Mouse (Mus musculus) embryonic facial prominence, embryonic 10.5 days (tissue): ENCODE data around the gene Tmem59l. TPM values are rescaled to one million over a fixed set of nuclear protein-coding genes. Genes with fewer than 3 reads are reported as not detected.
A peak's percentile ranks its signal among the peaks of the same experiment; 100 is the strongest.

ENCODE experiments used
- DNase-seq: peaks from one replicate; pipeline ENCODE4 v3.0.0-alpha.2; 2017; ENCODE audit warnings: low spot score
- H3K27ac ChIP-seq: fragments of 300-500 bp; sonication (generic); replicated peaks from 2 replicates; pipeline ENCODE4 v1.5.1; 2016; ENCODE audit warnings: mild to moderate bottlenecking
- H3K27me3 ChIP-seq: fragments of 300-500 bp; sonication (generic); replicated peaks from 2 replicates; pipeline ENCODE4 v1.6.1; 2016; ENCODE audit warnings: low read depth, mild to moderate bottlenecking; ENCODE audit not compliant: poor library complexity, severe bottlenecking
- H3K36me3 ChIP-seq: fragments of 300-500 bp; sonication (generic); replicated peaks from 2 replicates; pipeline ENCODE4 v1.6.1; 2016; ENCODE audit warnings: mild to moderate bottlenecking, moderate library complexity
- H3K4me1 ChIP-seq: fragments of 300-500 bp; sonication (generic); 2 replicates; pipeline ENCODE4 v1.6.1; 2016
- H3K4me3 ChIP-seq: fragments of 300-500 bp; sonication (generic); 2 replicates; pipeline ENCODE4 v1.5.1; 2016; ENCODE audit warnings: mild to moderate bottlenecking, moderate library complexity
- H3K9me3 ChIP-seq: fragments of 300-500 bp; sonication (generic); 2 replicates; pipeline ENCODE4 v1.6.1; 2016; ENCODE audit warnings: mild to moderate bottlenecking
- WGBS: fragments of 180-500 bp; shearing (Covaris S2); methylation state at CpG from one replicate; pipeline ENCODE4 v1.1.7; 2016; 5-methylcytosine and 5-hydroxymethylcytosine counted together
- polyA plus RNA-seq: library from polyadenylated mRNA; unstranded; fragments of >200 nt; fragmentation: Nextera tagmentation; extraction: Ambion mirVana; gene quantifications from 2 replicates; pipeline ENCODE4 v1.2.1, GENCODE M21; 2016

Gene Tmem59l
- polyA plus RNA-seq, 1 experiment from 2014 or later: 28.3 TPM

- peak overlapping the region; percentile 67 for H3K27ac ChIP-seq
Observed at GRCm38 (mm10) chr8:70504851-70505250, 17.7 kb upstream of the Tmem59l start.

GRCm38 (mm10) chr8:70504291-70504716 lies 17.1 kb upstream of the Tmem59l start:
- DNase-seq: peak; percentile 91
- Histone ChIP-seq H3K27ac (peak overlapping the region; percentile 67), H3K4me1 (peaks cover 91% of the 10 kb centered on the region), H3K9me3 (no peaks in the 10 kb centered on the region), H3K4me3 (peak overlapping the region; percentile 70), H3K27me3 (peaks cover 53% of the 10 kb centered on the region), H3K36me3 (peaks cover 57% of the 10 kb centered on the region)
- 34% methylated on average over 16 of the region's 16 CpGs for WGBS

More at GRCm38 (mm10) chr8:70504851-70505250, 17.7 kb upstream of the Tmem59l start:
- peak; percentile 82 for DNase-seq
- Histone ChIP-seq H3K4me1 (peaks cover 89% of the 10 kb centered on the region), H3K36me3 (peaks cover 54% of the 10 kb centered on the region), H3K27me3 (peaks cover 47% of the 10 kb centered on the region), H3K9me3 (no peaks in the 10 kb centered on the region), H3K4me3 (peak overlapping the region; percentile 70)
- WGBS: 67% methylated on average over 3 of the region's 3 CpGs

GRCm38 (mm10) chr8:70503062-70503750 lies 16.0 kb upstream of the Tmem59l start:
- peaks cover 64% of the 10 kb centered on the region for H3K27me3 ChIP-seq
- no peaks in the 10 kb centered on the region for H3K9me3 ChIP-seq
- H3K27ac ChIP-seq: peak overlapping the region; percentile 67
- peak overlapping the region; percentile 70 for H3K4me3 ChIP-seq
- peaks cover 90% of the 10 kb centered on the region for H3K4me1 ChIP-seq
- peaks cover 56% of the 10 kb centered on the region for H3K36me3 ChIP-seq
- 9% methylated on average over 46 of the region's 46 CpGs for WGBS
- peak; percentile 85 for DNase-seq

- H3K27me3 ChIP-seq: peaks cover 70% of the 10 kb centered on the region
- 0 out of 2 replicates have a peak overlapping the region, but pooled peaks have one; percentile 65 for H3K27ac ChIP-seq
- H3K4me1 ChIP-seq: peaks cover 85% of the 10 kb centered on the region
- H3K36me3 ChIP-seq: peaks cover 49% of the 10 kb centered on the region
- DNase-seq: no peak
- WGBS: 30% methylated on average over 12 of the region's 12 CpGs
- no peaks in the 10 kb centered on the region for H3K9me3 ChIP-seq
- H3K4me3 ChIP-seq: 0 out of 2 replicates have a peak overlapping the region, but pooled peaks have one; percentile 17
Observed at GRCm38 (mm10) chr8:70502540-70502939, 15.4 kb upstream of the Tmem59l start.

GRCm38 (mm10) chr8:70501820-70502529 lies 14.8 kb upstream of the Tmem59l start:
- H3K36me3 ChIP-seq: peaks cover 48% of the 10 kb centered on the region
- H3K27me3 ChIP-seq: peaks cover 76% of the 10 kb centered on the region
- 13% methylated on average over 23 of the region's 23 CpGs for WGBS
- peaks cover 83% of the 10 kb centered on the region for H3K4me1 ChIP-seq
- H3K9me3 ChIP-seq: no peaks in the 10 kb centered on the region
- DNase-seq: peak; percentile 56
- H3K4me3 ChIP-seq: peak overlapping the region; percentile 37
- H3K27ac ChIP-seq: peak overlapping the region; percentile 65; the same call in 1 of the 2 replicates

GRCm38 (mm10) chr8:70500386-70501301 lies 13.5 kb upstream of the Tmem59l start:
- H3K27ac ChIP-seq: no peak overlapping the region; the same call in none of the 2 replicates
- no peaks in the 10 kb centered on the region for H3K9me3 ChIP-seq
- DNase-seq: peak; percentile 60
- H3K36me3 ChIP-seq: peaks cover 50% of the 10 kb centered on the region
- WGBS: 10% methylated on average over 39 of the region's 39 CpGs
- peaks cover 89% of the 10 kb centered on the region for H3K27me3 ChIP-seq
- H3K4me1 ChIP-seq: peaks cover 79% of the 10 kb centered on the region
- H3K4me3 ChIP-seq: peak overlapping the region; percentile 45

- Histone ChIP-seq H3K4me3 (peak overlapping the region; percentile 73), H3K27ac (peak overlapping the region; percentile 87), H3K36me3 (peaks cover 31% of the 10 kb centered on the region), H3K4me1 (peaks cover 79% of the 10 kb centered on the region), H3K9me3 (no peaks in the 10 kb centered on the region), H3K27me3 (peaks cover 100% of the 10 kb centered on the region)
- 7% methylated on average over 12 of the region's 12 CpGs for WGBS
- DNase-seq: no peak
Observed at GRCm38 (mm10) chr8:70495771-70496062, 8.6 kb upstream of the Tmem59l start.

GRCm38 (mm10) chr8:70495001-70495770 lies 8.0 kb upstream of the Tmem59l start:
- WGBS: 3% methylated on average over 21 of the region's 21 CpGs
- Histone ChIP-seq H3K4me1 (peaks cover 79% of the 10 kb centered on the region), H3K4me3 (peak overlapping the region; percentile 73)

GRCm38 (mm10) chr8:70494416-70494945 lies 7.3 kb upstream of the Tmem59l start:
- Histone ChIP-seq H3K36me3 (peaks cover 21% of the 10 kb centered on the region), H3K27ac (peak overlapping the region; percentile 87), H3K4me1 (peaks cover 79% of the 10 kb centered on the region), H3K9me3 (no peaks in the 10 kb centered on the region), H3K4me3 (peak overlapping the region; percentile 73), H3K27me3 (peaks cover 100% of the 10 kb centered on the region)
- DNase-seq: peak; percentile 60
- WGBS: 2% methylated on average over 28 of the region's 28 CpGs

More at GRCm38 (mm10) chr8:70495001-70495770, 8.0 kb upstream of the Tmem59l start:
- H3K27ac ChIP-seq: peak overlapping the region; percentile 87
- H3K9me3 ChIP-seq: no peaks in the 10 kb centered on the region
- DNase-seq: peak; percentile 59
- H3K27me3 ChIP-seq: peaks cover 100% of the 10 kb centered on the region
- peaks cover 28% of the 10 kb centered on the region for H3K36me3 ChIP-seq

GRCm38 (mm10) chr8:70493692-70494415 lies 6.7 kb upstream of the Tmem59l start:
- Histone ChIP-seq H3K9me3 (no peaks in the 10 kb centered on the region), H3K4me1 (peaks cover 79% of the 10 kb centered on the region), H3K27me3 (peaks cover 100% of the 10 kb centered on the region), H3K27ac (peak overlapping the region; percentile 87), H3K4me3 (peak overlapping the region; percentile 73), H3K36me3 (peaks cover 15% of the 10 kb centered on the region)
- WGBS: under 1% methylated on average over 47 of the region's 47 CpGs
- peak; percentile 62 for DNase-seq
